Comparison of ENCODE assay signal across 8 mouse cellular contexts in the genomic region with DNA sequence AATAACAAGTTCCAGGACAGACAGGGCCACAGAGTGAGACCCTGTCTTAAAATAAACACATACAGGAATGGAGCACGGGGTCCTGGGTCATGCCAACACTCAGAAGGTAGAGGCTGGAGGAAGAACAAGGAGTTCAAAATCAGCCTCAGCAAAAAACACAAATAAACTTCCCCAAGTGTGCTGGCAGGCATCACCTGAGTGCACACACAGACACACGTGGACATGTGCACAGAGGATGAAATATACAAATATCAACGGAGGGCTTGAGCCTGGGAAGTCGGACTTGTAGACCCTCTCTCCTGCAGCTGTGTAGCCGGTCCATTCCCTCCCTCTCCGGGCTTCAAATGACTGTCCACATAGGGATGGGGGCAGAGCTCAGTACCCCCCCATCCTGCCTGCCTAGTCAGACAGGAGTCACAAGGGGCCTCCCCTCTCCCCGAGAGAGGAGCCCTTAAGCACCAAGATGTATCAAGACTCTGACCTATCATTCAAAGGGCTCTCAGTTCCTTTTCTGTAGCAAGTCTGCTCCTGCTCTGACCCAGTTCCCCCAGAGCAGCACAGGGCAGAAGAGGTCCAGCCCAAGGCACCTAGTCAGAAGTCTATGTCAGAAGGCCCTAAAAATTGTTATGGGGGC. TPM values are rescaled to one million over a fixed set of nuclear protein-coding genes. Genes with fewer than 3 reads are reported as not detected.
DNase-seq lines count a peak whose midpoint lies in the region; ATAC-seq and TF ChIP-seq lines count a peak whose summit lies in the region.

No protein-coding gene starts in this region.

- no peak for TF ChIP-seq POLR2A in spleen, adult 2 months (IDR thresholded peaks at IDR 0.05; ENCODE audit: low read depth, low read length)

- TF ChIP-seq CTCF in spleen, adult 2 months (IDR thresholded peaks at IDR 0.05; ENCODE audit: extremely low read depth, insufficient read depth, insufficient read length, insufficient replicate concordance): no peak

- H3K4me2 ChIP-seq in limb, embryonic 11.5 days (ENCODE audit: low read depth, severe bottlenecking): peak overlapping the region; percentile 47

- H3K36me3 ChIP-seq in spleen, adult 2 months (ENCODE audit: control insufficient read depth, insufficient read depth, low read length): no peaks in the 10 kb centered on the region
- H3K36me3 ChIP-seq in limb, embryonic 11.5 days (ENCODE audit: control insufficient read depth, insufficient read depth, low read length): peaks cover under 1% of the 10 kb centered on the region; the same call in 1 of the 2 replicates
- no peaks in the 10 kb centered on the region for H3K36me3 ChIP-seq in splenic B cell, adult 2 months (ENCODE audit: control insufficient read depth, insufficient read depth, low read length, poor library complexity, severe bottlenecking)

- ATAC-seq in CD4-positive, CD25-positive, alpha-beta regulatory T cell, adult 4 months: no peak
- ATAC-seq in limb, embryonic 11.5 days (ENCODE audit: insufficient number of reproducible peaks, low FRiP score, low TSS enrichment, low read depth): no peak

- intact Hi-C loops in gastrocnemius, postnatal 14 days (cut with DNase I; ENCODE audit: low total_unique reads): no loop called here

- H3K27me3 ChIP-seq in spleen, adult 2 months (ENCODE audit: control insufficient read depth, insufficient read depth, low read length): no peaks in the 10 kb centered on the region
- H3K27me3 ChIP-seq in limb, embryonic 11.5 days (ENCODE audit: control insufficient read depth, insufficient read depth, low read length): no peaks in the 10 kb centered on the region
- no peaks in the 10 kb centered on the region for H3K27me3 ChIP-seq in splenic B cell, adult 2 months (ENCODE audit: control insufficient read depth, insufficient read depth, low read length, poor library complexity, severe bottlenecking)

- DNase-seq in CD4-positive, CD25-positive, alpha-beta regulatory T cell, adult 2 months (ENCODE audit: low read depth, low spot score): peak; percentile 29
- peak in 1 of 2 experiments; percentile 30 for DNase-seq in spleen, adult 2 months (ENCODE audit: low read depth in 1 of 2, low spot score in 2 of 2)
- no peak for DNase-seq in spleen, postnatal 14 days (ENCODE audit: low spot score in 2 of 2)
- no peak for DNase-seq in limb, embryonic 11.5 days (ENCODE audit: low spot score)
- peak; percentile 67 for DNase-seq in splenic B cell, adult 2 months (ENCODE audit: low read depth, low spot score)
- DNase-seq in urinary bladder, postnatal 36 days (ENCODE audit: low spot score in 2 of 2): no peak
- DNase-seq in gastrocnemius, postnatal 14 days: no peak

- 15% methylated on average over 7 of the region's 7 CpGs for WGBS in spleen, adult 2 months
- WGBS in limb, embryonic 11.5 days: 26% methylated on average over 7 of the region's 7 CpGs

- peaks cover 49% of the 10 kb centered on the region; the same call in 1 of the 2 replicates for H3K4me1 ChIP-seq in spleen, adult 2 months (ENCODE audit: control insufficient read depth, insufficient read depth, insufficient read length)
- peaks cover 48% of the 10 kb centered on the region for H3K4me1 ChIP-seq in limb, embryonic 11.5 days (ENCODE audit: control insufficient read depth, insufficient read depth, low read length)

- peak overlapping the region; percentile 61 for H3K27ac ChIP-seq in spleen, adult 2 months (ENCODE audit: insufficient read depth, low read length)
- H3K27ac ChIP-seq in limb, embryonic 11.5 days (replicated peaks; ENCODE audit: low read depth, low read length): peak overlapping the region; percentile 95

- H3K9me3 ChIP-seq in limb, embryonic 11.5 days (ENCODE audit: control insufficient read depth, low read length): no peaks in the 10 kb centered on the region

- peak overlapping the region; percentile 65 for H3K9ac ChIP-seq in limb, embryonic 11.5 days (ENCODE audit: low read length)

- no peak overlapping the region; the same call in 1 of the 2 replicates for H3K4me3 ChIP-seq in spleen, adult 2 months (ENCODE audit: extremely low read depth, insufficient read depth, insufficient read length)
- peak overlapping the region; percentile 27 for H3K4me3 ChIP-seq in limb, embryonic 11.5 days (ENCODE audit: low read depth, low read length)

RNA-seq across cellular contexts. Expression of gene Pprc1, which starts 3.3 kb away (rescaled TPM):
- 10 to 100 TPM; 20.3 to 20.4 TPM for polyA plus RNA-seq in CD4-positive, CD25-positive, alpha-beta regulatory T cell, adult 4 months (2017; shearing (Covaris generic))
- polyA plus RNA-seq in spleen, adult 2 months (2012; rRNA removed): 28.5 and 30.7 TPM in 2 replicates
- polyA plus RNA-seq in limb, embryonic 11.5 days (2014; fragmentation: Nextera tagmentation; extraction: Ambion mirVana): 55.2 and 55.5 TPM in 2 replicates
- 10 to 100 TPM; 11.2 to 11.5 TPM for total RNA-seq in gastrocnemius, postnatal 14 days (2021)

RNA-seq across cellular contexts. Expression of gene Ldb1, which starts 3.6 kb away (rescaled TPM):
- polyA plus RNA-seq in CD4-positive, CD25-positive, alpha-beta regulatory T cell, adult 4 months (2017; shearing (Covaris generic)): 10 to 100 TPM; 43.6 to 47.2 TPM
- polyA plus RNA-seq in spleen, adult 2 months (2012; rRNA removed): 224 and 270 TPM in 2 replicates
- 93.1 and 97.6 TPM in 2 replicates for polyA plus RNA-seq in limb, embryonic 11.5 days (2014; fragmentation: Nextera tagmentation; extraction: Ambion mirVana)
- total RNA-seq in gastrocnemius, postnatal 14 days (2021): 10 to 100 TPM; 26.2 to 28.5 TPM

RNA-seq across cellular contexts. Expression of gene Nolc1, which starts 34.2 kb away (rescaled TPM):
- 10 to 100 TPM; 67.5 to 86.6 TPM for polyA plus RNA-seq in CD4-positive, CD25-positive, alpha-beta regulatory T cell, adult 4 months (2017; shearing (Covaris generic))
- polyA plus RNA-seq in spleen, adult 2 months (2012; rRNA removed): 10.3 TPM in 2 replicates
- polyA plus RNA-seq in limb, embryonic 11.5 days (2014; fragmentation: Nextera tagmentation; extraction: Ambion mirVana): 133 and 149 TPM in 2 replicates
- 10 to 100 TPM; 17.5 to 25.5 TPM for total RNA-seq in gastrocnemius, postnatal 14 days (2021)

RNA-seq across cellular contexts. Expression of gene Hps6, which starts 38.1 kb away (rescaled TPM):
- 1 to 10 TPM; 2.6 to 4.7 TPM for polyA plus RNA-seq in CD4-positive, CD25-positive, alpha-beta regulatory T cell, adult 4 months (2017; shearing (Covaris generic))
- polyA plus RNA-seq in spleen, adult 2 months (2012; rRNA removed): 7.4 and 8.8 TPM in 2 replicates
- polyA plus RNA-seq in limb, embryonic 11.5 days (2014; fragmentation: Nextera tagmentation; extraction: Ambion mirVana): 2.7 and 3.1 TPM in 2 replicates
- total RNA-seq in gastrocnemius, postnatal 14 days (2021): 1 to 10 TPM; 3.1 to 3.8 TPM

RNA-seq across cellular contexts. Expression of gene Armh3, which starts 43.1 kb away (rescaled TPM):
- polyA plus RNA-seq in CD4-positive, CD25-positive, alpha-beta regulatory T cell, adult 4 months (2017; shearing (Covaris generic)): 10 to 100 TPM in 1 of 2 experiments, 1 to 10 TPM in 1; 9.1 to 12.8 TPM
- 5.6 TPM in 2 replicates for polyA plus RNA-seq in spleen, adult 2 months (2012; rRNA removed)
- 15.0 and 16.3 TPM in 2 replicates for polyA plus RNA-seq in limb, embryonic 11.5 days (2014; fragmentation: Nextera tagmentation; extraction: Ambion mirVana)
- 10 to 100 TPM; 10.8 to 10.9 TPM for total RNA-seq in gastrocnemius, postnatal 14 days (2021)

Comparison
In these comparisons a context has a peak if more than half of its experiments do, and no peak if none do; other contexts are left out.
1. DNase-seq: peak in CD4-positive, CD25-positive, alpha-beta regulatory T cell, adult 2 months (single experiment) and splenic B cell, adult 2 months (single experiment); none in spleen, postnatal 14 days (0 of 2), limb, embryonic 11.5 days (single experiment), urinary bladder, postnatal 36 days (0 of 2) and gastrocnemius, postnatal 14 days (single experiment).